Mouse (Mus musculus) liver, embryonic 14.5 days (tissue): ENCODE results near the gene Tarbp1.

Experiments used
- CTCF ChIP-seq: IDR thresholded peaks from 2 replicates; pipeline ENCODE4 v1.5.1; 2016; ENCODE audit warnings: antibody characterized with exemption, low read depth, control low read depth
- EP300 ChIP-seq: IDR thresholded peaks from 2 replicates; pipeline ENCODE4 v1.6.1; 2016; ENCODE audit warnings: antibody characterized with exemption, low read depth

DNA sequence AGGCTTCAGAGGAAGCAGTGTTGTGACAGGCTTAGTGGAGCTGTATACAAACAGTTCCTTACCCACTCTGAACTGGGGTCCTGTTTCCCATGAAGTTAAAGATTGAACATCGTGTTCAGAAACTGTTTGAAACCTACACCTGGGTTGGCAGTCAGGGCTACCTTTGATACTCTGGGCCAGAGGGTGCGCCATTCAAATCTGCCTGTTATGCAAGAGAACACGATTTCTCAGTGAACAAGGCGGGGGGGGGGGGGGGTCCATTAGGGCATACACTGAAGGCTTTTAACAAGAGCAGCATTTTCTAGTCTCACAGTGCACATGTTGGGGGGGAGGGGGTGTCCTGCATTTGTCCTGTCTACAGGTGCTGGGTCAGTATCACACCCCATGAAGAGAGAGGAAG lies 50.7 kb downstream of the Tarbp1 start:
- no peak for TF ChIP-seq CTCF
- TF ChIP-seq EP300, result no peak
